Mouse (Mus musculus) spleen, adult 2 months (tissue): ENCODE measurements around the gene Gm26620.

ENCODE experiments used
- CTCF ChIP-seq: fragments of 200-500 bp; IDR thresholded peaks from 2 replicates; pipeline ENCODE4 v1.5.1; 2011; ENCODE audit warnings: mild to moderate bottlenecking, inconsistent platforms; ENCODE audit not compliant: insufficient read depth, insufficient read length, insufficient replicate concordance; ENCODE audit errors: extremely low read depth
- POLR2A ChIP-seq: fragments of 200-500 bp; IDR thresholded peaks from 2 replicates; pipeline ENCODE4 v1.6.1; 2011; ENCODE audit warnings: low read depth, low read length, inconsistent platforms

- TF ChIP-seq CTCF (no peak), POLR2A (no peak)
Observed at GRCm38 (mm10) chr1:170871961-170872360, 12.9 kb upstream of the Gm26620 start.
